Mouse (Mus musculus) kidney, adult 2 months (tissue): ENCODE results near the gene Ino80.

Experiments
- CTCF ChIP-seq: fragments of 200-500 bp; conservative IDR thresholded peaks from 2 replicates; pipeline ENCODE4 v1.5.1; 2011; ENCODE audit warnings: low read depth, mild to moderate bottlenecking, control low read depth, low read length, moderate library complexity, mixed read lengths; ENCODE audit not compliant: insufficient read depth, insufficient read length
- POLR2A ChIP-seq: fragments of 200-500 bp; IDR thresholded peaks from one replicate; pipeline ENCODE4 v1.6.1; 2011; ENCODE audit warnings: low read depth, low read length, control low read depth

GRCm38 (mm10) chr2:119512292-119512691 is 34.8 kb upstream of the Ino80 start:
- TF ChIP-seq POLR2A (no peak), CTCF (peak; percentile 42)
